Mouse (Mus musculus) myocyte (in vitro differentiated cells): Measurements from ENCODE around the gene Plek.

Source experiments
- CEBPB ChIP-seq: IDR thresholded peaks from 2 replicates; pipeline ENCODE4 v1.6.1; 2011; ENCODE audit warnings: mild to moderate bottlenecking, moderate library complexity; ENCODE audit not compliant: poor library complexity, insufficient read depth, severe bottlenecking
- E2F4 ChIP-seq: IDR thresholded peaks from one replicate; pipeline ENCODE4 v1.6.1; 2011; ENCODE audit warnings: mild to moderate bottlenecking, control low read depth, moderate library complexity; ENCODE audit not compliant: insufficient read depth
- MAX ChIP-seq: IDR thresholded peaks from one replicate; pipeline ENCODE4 v1.6.1; 2011; ENCODE audit warnings: low read depth, mild to moderate bottlenecking, control low read depth
- MYOD1 ChIP-seq, 3 experiments: IDR thresholded peaks; one replicate each; pipeline ENCODE4 v1.6.1; 2011; ENCODE audit warnings: control low read depth in 2 of 3, low read depth in 2 of 3, mild to moderate bottlenecking in 2 of 3, moderate library complexity in 1 of 3; ENCODE audit not compliant: insufficient read length in 2 of 3, control insufficient read depth in 1 of 3
- MYOG ChIP-seq, 3 experiments: IDR thresholded peaks; one replicate each; pipeline ENCODE4 v1.6.1; 2011; ENCODE audit warnings: control low read depth in 2 of 3, low read depth in 2 of 3, mild to moderate bottlenecking in 2 of 3; ENCODE audit not compliant: insufficient read length in 2 of 3, control insufficient read depth in 1 of 3, insufficient read depth in 1 of 3
- POLR2A ChIP-seq: IDR thresholded peaks from one replicate; pipeline ENCODE4 v1.6.1; 2011; ENCODE audit warnings: low read depth, mild to moderate bottlenecking, control low read depth, moderate library complexity; ENCODE audit not compliant: insufficient read length
- POLR2AphosphoS2 ChIP-seq: IDR thresholded peaks from one replicate; pipeline ENCODE4 v1.6.1; 2011; ENCODE audit warnings: low read depth, control low read depth; ENCODE audit not compliant: insufficient read length
- REST ChIP-seq: IDR thresholded peaks from one replicate; pipeline ENCODE4 v1.6.1; 2011; ENCODE audit warnings: mild to moderate bottlenecking, control low read depth, moderate library complexity; ENCODE audit not compliant: insufficient read depth, insufficient read length
- SRF ChIP-seq: IDR thresholded peaks from one replicate; pipeline ENCODE4 v1.6.1; 2011; ENCODE audit warnings: low read depth; ENCODE audit not compliant: control insufficient read depth, insufficient read length
- TCF12 ChIP-seq: IDR thresholded peaks from one replicate; pipeline ENCODE4 v1.6.1; 2011; ENCODE audit warnings: mild to moderate bottlenecking, control low read depth; ENCODE audit not compliant: poor library complexity, insufficient read depth, severe bottlenecking
- USF1 ChIP-seq: IDR thresholded peaks from one replicate; pipeline ENCODE4 v1.6.1; 2011; ENCODE audit warnings: low read depth, mild to moderate bottlenecking, control low read depth, moderate library complexity

DNA sequence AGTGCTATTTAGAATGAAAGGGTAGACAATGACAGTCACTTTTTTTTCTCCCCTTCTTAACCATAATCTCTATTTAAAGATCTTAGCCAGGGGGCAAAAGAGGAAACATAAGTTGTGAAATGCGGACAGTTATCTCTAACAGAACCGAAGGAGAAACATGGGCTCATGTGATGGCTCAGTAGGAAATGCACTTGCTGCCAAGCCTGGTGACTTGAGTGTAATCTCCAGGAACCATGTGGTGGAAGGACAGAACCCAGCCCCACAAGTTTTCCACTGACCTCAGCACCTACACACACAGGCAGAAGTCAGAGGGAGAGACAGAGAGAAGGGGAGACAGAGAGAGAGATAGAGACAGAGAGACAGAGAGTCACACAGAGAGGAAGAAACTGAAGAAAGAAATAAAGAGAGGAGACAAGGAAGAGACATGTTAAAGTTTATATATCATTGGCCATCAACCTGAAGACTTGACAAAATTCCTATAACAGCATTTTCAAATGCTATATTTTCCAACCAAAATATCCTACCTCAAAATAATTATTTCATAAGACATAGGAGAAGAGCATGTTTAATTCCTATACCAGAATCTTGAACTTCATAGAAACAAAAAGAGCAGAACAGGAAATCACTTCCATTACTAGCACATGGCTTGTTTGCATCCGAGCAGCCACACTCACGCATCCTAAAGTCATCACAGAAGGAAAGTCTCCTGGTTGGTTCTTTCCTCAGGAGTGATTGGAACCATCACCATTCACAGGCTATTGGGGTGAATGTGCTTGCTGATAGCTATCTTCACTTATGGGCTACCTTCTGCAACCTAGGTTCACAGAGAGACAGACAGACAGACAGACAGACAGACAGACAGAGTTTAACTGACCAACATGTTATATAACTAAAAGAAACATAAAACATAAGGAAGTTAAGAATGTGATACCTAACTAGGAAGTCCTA lies 47.0 kb downstream of the Plek start:
- TF ChIP-seq E2F4 = no peak
- no peak for TF ChIP-seq POLR2A
- no peak for TF ChIP-seq TCF12
- no peak for TF ChIP-seq CEBPB
- no peak for TF ChIP-seq USF1
- TF ChIP-seq SRF = no peak
- no peak for TF ChIP-seq REST
- no peak for TF ChIP-seq POLR2AphosphoS2
- TF ChIP-seq MYOD1 (IDR thresholded peaks at IDR 0.05; ENCODE audit: control insufficient read depth in 1 of 3, insufficient read length in 2 of 3, low read depth in 2 of 3) = no peak
- TF ChIP-seq MYOG (IDR thresholded peaks at IDR 0.05; ENCODE audit: control insufficient read depth in 1 of 3, insufficient read depth in 1 of 3, insufficient read length in 2 of 3, low read depth in 2 of 3) = no peak
- no peak for TF ChIP-seq MAX
